Comparison of ENCODE assay signal across 21 mouse cellular contexts in the genomic region with DNA sequence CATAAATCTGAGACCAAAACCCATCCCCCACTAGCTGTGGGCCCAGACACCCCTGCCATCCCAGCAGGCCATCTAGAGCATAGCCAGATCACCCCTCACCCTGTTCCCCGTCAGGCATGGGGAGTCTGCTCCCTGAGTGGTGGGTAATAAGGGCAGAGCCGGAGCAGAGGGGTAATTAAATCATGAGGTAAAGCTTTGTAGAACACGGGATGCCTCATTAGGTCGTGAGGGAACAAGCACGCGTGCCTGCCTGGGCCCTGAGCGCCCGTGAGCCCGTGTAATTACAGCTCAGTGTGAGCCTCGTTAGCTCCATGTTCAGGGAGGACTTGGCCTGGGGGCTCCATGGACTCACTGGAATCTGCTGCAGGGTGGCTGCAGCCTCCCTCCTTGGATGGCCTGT. TPM values are rescaled to one million over a fixed set of nuclear protein-coding genes. Genes with fewer than 3 reads are reported as not detected.
DNase-seq lines count a peak whose midpoint lies in the region; ATAC-seq lines count a peak whose summit lies in the region.
"Had no signal": no experiment of that assay in that cellular context is flagged by ENCODE, and none has a peak within 500 bp of the region (broad histone marks: within the 10 kb centered on the region; RNA-seq: fewer than 3 reads in every experiment).

No protein-coding gene starts in this region.

- no peak for DNase-seq in embryonic facial prominence, embryonic 14.5 days (ENCODE audit: low spot score)
- no peak for DNase-seq in embryonic facial prominence, embryonic 10.5 days (ENCODE audit: low spot score)
- DNase-seq in MN1 (ENCODE audit: low spot score) = peak; percentile 70
- no peak for DNase-seq in kidney, postnatal 10 days
- DNase-seq: adrenal gland, adult 2 months; gastrocnemius, postnatal 36 days; heart, postnatal 10 days; layer of hippocampus, adult 9-11 months; right cerebral cortex, postnatal 25 days had no signal

- WGBS in embryonic facial prominence, embryonic 14.5 days = 38% methylated on average over 10 of the region's 10 CpGs
- 51% methylated on average over 10 of the region's 10 CpGs for WGBS in embryonic facial prominence, embryonic 10.5 days
- WGBS in intestine, embryonic 15.5 days = 46% methylated on average over 10 of the region's 10 CpGs
- 48% methylated on average over 10 of the region's 10 CpGs for WGBS in intestine, embryonic 16.5 days
- WGBS in neural tube, embryonic 12.5 days = 15% methylated on average over 10 of the region's 10 CpGs

- no peak overlapping the region for H3K4me3 ChIP-seq in embryonic facial prominence, embryonic 14.5 days (ENCODE audit: low read depth, low read length)
- H3K4me3 ChIP-seq in embryonic facial prominence, embryonic 10.5 days = no peak overlapping the region
- no peak overlapping the region for H3K4me3 ChIP-seq in intestine, embryonic 15.5 days (replicated peaks)
- no peak overlapping the region for H3K4me3 ChIP-seq in intestine, embryonic 16.5 days (ENCODE audit: low read length)
- no peak overlapping the region for H3K4me3 ChIP-seq in neural tube, embryonic 12.5 days
- H3K4me3 ChIP-seq: heart, embryonic 10.5 days; liver, embryonic 15.5 days; myocyte had no signal

- H3K4me1 ChIP-seq in embryonic facial prominence, embryonic 14.5 days (ENCODE audit: control insufficient read depth, insufficient read depth, low read length) = no peaks in the 10 kb centered on the region
- peaks cover 14% of the 10 kb centered on the region for H3K4me1 ChIP-seq in embryonic facial prominence, embryonic 10.5 days
- no peaks in the 10 kb centered on the region for H3K4me1 ChIP-seq in intestine, embryonic 15.5 days (replicated peaks)
- no peaks in the 10 kb centered on the region for H3K4me1 ChIP-seq in intestine, embryonic 16.5 days (ENCODE audit: control insufficient read depth, insufficient read depth, low read length)
- peaks cover 26% of the 10 kb centered on the region for H3K4me1 ChIP-seq in neural tube, embryonic 12.5 days
- H3K4me1 ChIP-seq: heart, embryonic 10.5 days; liver, embryonic 15.5 days had no signal

- H3K4me2 ChIP-seq in embryonic facial prominence, embryonic 14.5 days (ENCODE audit: low read depth, low read length) = no peak overlapping the region
- no peak overlapping the region for H3K4me2 ChIP-seq in intestine, embryonic 15.5 days (replicated peaks)
- H3K4me2 ChIP-seq in intestine, embryonic 16.5 days (ENCODE audit: low read depth, low read length) = no peak overlapping the region
- no peak overlapping the region for H3K4me2 ChIP-seq in neural tube, embryonic 12.5 days (replicated peaks)
- H3K4me2 ChIP-seq: liver, embryonic 15.5 days had no signal

- no peak overlapping the region for H3K27ac ChIP-seq in embryonic facial prominence, embryonic 14.5 days (replicated peaks; ENCODE audit: low read depth, low read length)
- H3K27ac ChIP-seq in embryonic facial prominence, embryonic 10.5 days (replicated peaks) = no peak overlapping the region
- no peak overlapping the region for H3K27ac ChIP-seq in intestine, embryonic 15.5 days
- H3K27ac ChIP-seq in intestine, embryonic 16.5 days (ENCODE audit: low read length) = no peak overlapping the region
- H3K27ac ChIP-seq in neural tube, embryonic 12.5 days = no peak overlapping the region
- H3K27ac ChIP-seq: heart, embryonic 10.5 days; kidney, postnatal 0 days; liver, embryonic 15.5 days had no signal

- peak; percentile 34; the same call in 1 of the 2 replicates for ATAC-seq in embryonic facial prominence, embryonic 14.5 days (ENCODE audit: low read depth)
- ATAC-seq in intestine, embryonic 15.5 days = peak; percentile 31; the same call in 1 of the 2 replicates
- ATAC-seq in intestine, embryonic 16.5 days = no peak
- peak; percentile 57 for ATAC-seq in neural tube, embryonic 12.5 days (ENCODE audit: low FRiP score, low read depth)
- no peak for ATAC-seq in megakaryocyte-erythroid progenitor cell, adult 5-6 weeks (replicated peaks; ENCODE audit: low FRiP score, low TSS enrichment, poor library complexity, severe bottlenecking)
- ATAC-seq: inflammation-experienced regulatory T-cells, adult 6 months; lung, postnatal 0 days had no signal

- no peak overlapping the region for H3K9ac ChIP-seq in embryonic facial prominence, embryonic 14.5 days (ENCODE audit: low read depth, low read length)
- H3K9ac ChIP-seq in intestine, embryonic 15.5 days = no peak overlapping the region
- H3K9ac ChIP-seq in intestine, embryonic 16.5 days (ENCODE audit: low read depth, low read length) = no peak overlapping the region
- H3K9ac ChIP-seq in neural tube, embryonic 12.5 days = no peak overlapping the region; the same call in 1 of the 2 replicates
- H3K9ac ChIP-seq: liver, embryonic 15.5 days had no signal

- no peaks in the 10 kb centered on the region for H3K36me3 ChIP-seq in embryonic facial prominence, embryonic 14.5 days (ENCODE audit: control insufficient read depth, insufficient read depth, low read length)
- no peaks in the 10 kb centered on the region for H3K36me3 ChIP-seq in embryonic facial prominence, embryonic 10.5 days (replicated peaks)
- no peaks in the 10 kb centered on the region for H3K36me3 ChIP-seq in intestine, embryonic 15.5 days
- no peaks in the 10 kb centered on the region for H3K36me3 ChIP-seq in intestine, embryonic 16.5 days (ENCODE audit: control insufficient read depth, insufficient read depth, low read length)
- H3K36me3 ChIP-seq in neural tube, embryonic 12.5 days = no peaks in the 10 kb centered on the region
- H3K36me3 ChIP-seq: heart, embryonic 10.5 days; liver, embryonic 15.5 days had no signal

- H3K9me3 ChIP-seq in embryonic facial prominence, embryonic 14.5 days (ENCODE audit: control insufficient read depth, low read length) = no peaks in the 10 kb centered on the region
- no peaks in the 10 kb centered on the region for H3K9me3 ChIP-seq in embryonic facial prominence, embryonic 10.5 days
- H3K9me3 ChIP-seq in intestine, embryonic 15.5 days = no peaks in the 10 kb centered on the region
- H3K9me3 ChIP-seq in intestine, embryonic 16.5 days (ENCODE audit: control insufficient read depth, low read length) = no peaks in the 10 kb centered on the region
- no peaks in the 10 kb centered on the region for H3K9me3 ChIP-seq in neural tube, embryonic 12.5 days
- H3K9me3 ChIP-seq: heart, embryonic 10.5 days; liver, embryonic 15.5 days had no signal

- no peaks in the 10 kb centered on the region for H3K27me3 ChIP-seq in embryonic facial prominence, embryonic 14.5 days (replicated peaks; ENCODE audit: control insufficient read depth, insufficient read depth, low read length)
- 0 out of 2 replicates have a peak, but pooled peaks cover under 1% of the 10 kb centered on the region for H3K27me3 ChIP-seq in embryonic facial prominence, embryonic 10.5 days (replicated peaks; ENCODE audit: low read depth, poor library complexity, severe bottlenecking)
- peaks cover 8% of the 10 kb centered on the region for H3K27me3 ChIP-seq in intestine, embryonic 15.5 days (replicated peaks)
- 0 out of 2 replicates have a peak, but pooled peaks cover 3% of the 10 kb centered on the region for H3K27me3 ChIP-seq in intestine, embryonic 16.5 days (replicated peaks; ENCODE audit: control insufficient read depth, insufficient read depth, low read length)
- H3K27me3 ChIP-seq in neural tube, embryonic 12.5 days (replicated peaks) = no peaks in the 10 kb centered on the region
- H3K27me3 ChIP-seq: liver, embryonic 15.5 days had no signal

RNA-seq across cellular contexts. Expression of a gene that starts 39.4 kb away (rescaled TPM):
- 2.9 and 3.1 TPM in 2 replicates for polyA plus RNA-seq in embryonic facial prominence, embryonic 14.5 days (2014; fragmentation: Nextera tagmentation; extraction: Ambion mirVana)
- polyA plus RNA-seq in embryonic facial prominence, embryonic 10.5 days (2016; fragmentation: Nextera tagmentation; extraction: Ambion mirVana) = 0.73 and 1.2 TPM in 2 replicates
- polyA plus RNA-seq in intestine, embryonic 15.5 days (2015; fragmentation: Nextera tagmentation; extraction: Ambion mirVana) = 0.73 and 0.89 TPM in 2 replicates
- polyA plus RNA-seq in intestine, embryonic 16.5 days (2015; fragmentation: Nextera tagmentation; extraction: Ambion mirVana) = 0.40 and 0.42 TPM in 2 replicates
- polyA plus RNA-seq in neural tube, embryonic 12.5 days (2016; fragmentation: Nextera tagmentation; extraction: Ambion mirVana) = 27.1 and 27.8 TPM in 2 replicates
- not detected in 2 replicates for total RNA-seq in megakaryocyte-erythroid progenitor cell, adult 5-6 weeks (2014; fragmentation: Nextera tagmentation)
- not detected in 2 replicates for total RNA-seq in megakaryocyte-erythroid progenitor cell, adult 5-6 weeks (2017)
- total RNA-seq: megakaryocyte progenitor cell, adult 5-6 weeks had no signal
- polyA plus RNA-seq: liver, embryonic 15.5 days; lung, postnatal 0 days; thymus, postnatal 0 days had no signal

Comparison
In these comparisons a context has a peak if more than half of its experiments do, and no peak if none do; other contexts are left out.
1. ATAC-seq: peak in embryonic facial prominence, embryonic 14.5 days (single experiment), intestine, embryonic 15.5 days (single experiment) and neural tube, embryonic 12.5 days (single experiment); none in intestine, embryonic 16.5 days (single experiment) and megakaryocyte-erythroid progenitor cell, adult 5-6 weeks (single experiment).